Mouse (Mus musculus) CD4-positive naive resting alpha-beta T cell, adult 76 days (primary cell): ENCODE data around the gene Arfgap3. TPM values are rescaled to one million over a fixed set of nuclear protein-coding genes. Genes with fewer than 3 reads are reported as not detected.

ENCODE experiments used
- total RNA-seq: library from RNA; stranded (reverse); gene quantifications from one replicate; pipeline ENCODE4 v1.2.4, GENCODE M21; 2023

The Arfgap3 gene
- total RNA-seq, result 8.5 TPM

DNA sequence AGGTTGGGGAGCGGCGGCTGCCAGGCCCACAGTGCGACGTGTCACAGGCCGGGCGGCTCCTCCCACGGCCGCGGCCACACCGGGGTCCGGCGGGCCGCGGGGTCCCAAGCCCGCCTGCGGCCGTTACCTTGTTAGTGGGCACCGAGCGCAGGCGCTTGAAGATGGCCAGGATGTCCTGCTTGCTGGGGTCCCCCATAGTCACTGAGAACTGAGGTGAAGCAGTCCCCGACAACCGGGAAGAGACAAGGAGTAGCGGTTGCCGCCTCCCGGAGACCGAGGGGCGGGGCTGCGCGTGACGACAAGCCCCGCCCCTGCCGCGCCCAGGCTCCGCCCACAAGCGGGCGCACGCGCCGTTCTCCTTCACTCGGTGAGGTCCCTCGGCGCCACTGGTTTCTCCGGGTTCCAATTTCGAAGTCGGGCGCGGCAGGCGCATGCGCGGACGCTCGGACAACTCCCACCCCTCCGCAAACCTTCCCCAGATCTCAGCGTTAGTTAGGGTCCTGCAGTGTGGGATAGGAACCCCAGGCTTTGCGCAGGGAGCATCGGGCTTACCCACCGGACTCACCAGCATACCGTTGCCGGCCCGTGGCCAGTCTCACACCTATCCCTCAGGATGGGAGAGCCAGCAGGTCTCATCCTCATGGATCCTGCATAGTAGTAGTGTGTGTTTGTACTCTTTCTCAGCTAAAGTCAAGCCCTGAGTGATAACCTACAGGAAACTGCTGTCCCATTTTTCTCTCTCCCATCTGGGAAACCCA, at the start of gene Arfgap3:
Gene Arfgap3, minus strand, starts transcription at position 294 of the 758 bp plus-strand sequence.

GRCm38 (mm10) chr15:83251176-83252004, 98.7 kb downstream of the Arfgap3 start, which contains the start of gene A4galt:
Gene A4galt, minus strand, starts transcription at chr15:83251774.

Other genes with a start within 250 kb of the Arfgap3 start
- gene Rrp7a, start 227.4 kb downstream of the Arfgap3 start, total RNA-seq, result 112 TPM
- gene Poldip3, start 200.9 kb downstream of the Arfgap3 start, total RNA-seq, result 235 TPM
- gene Cyb5r3, start 177.7 kb downstream of the Arfgap3 start, total RNA-seq, result 53.2 TPM
- 0.26 TPM for gene A4galt, start 98.5 kb downstream of the Arfgap3 start, total RNA-seq
- gene Pacsin2, start 114.4 kb upstream of the Arfgap3 start, total RNA-seq, result 31.5 TPM
- gene Ttll1, start 160.6 kb upstream of the Arfgap3 start, total RNA-seq, result 4.2 TPM
- 2.1 TPM for gene Bik, start 176.6 kb upstream of the Arfgap3 start, total RNA-seq
- 94.1 TPM for gene Tspo, start 213.3 kb upstream of the Arfgap3 start, total RNA-seq
- 12.3 TPM for gene Mcat, start 213.5 kb upstream of the Arfgap3 start, total RNA-seq
- gene Ttll12, start 244.9 kb upstream of the Arfgap3 start, total RNA-seq, result 19.6 TPM